Mouse (Mus musculus): ENCODE measurements around the gene Plcb4. TPM values are rescaled to one million over a fixed set of nuclear protein-coding genes. Genes with fewer than 3 reads are reported as not detected.

The Plcb4 gene
- polyA plus RNA-seq, 1 experiment from 2014 or later: 12.7 TPM

DNA sequence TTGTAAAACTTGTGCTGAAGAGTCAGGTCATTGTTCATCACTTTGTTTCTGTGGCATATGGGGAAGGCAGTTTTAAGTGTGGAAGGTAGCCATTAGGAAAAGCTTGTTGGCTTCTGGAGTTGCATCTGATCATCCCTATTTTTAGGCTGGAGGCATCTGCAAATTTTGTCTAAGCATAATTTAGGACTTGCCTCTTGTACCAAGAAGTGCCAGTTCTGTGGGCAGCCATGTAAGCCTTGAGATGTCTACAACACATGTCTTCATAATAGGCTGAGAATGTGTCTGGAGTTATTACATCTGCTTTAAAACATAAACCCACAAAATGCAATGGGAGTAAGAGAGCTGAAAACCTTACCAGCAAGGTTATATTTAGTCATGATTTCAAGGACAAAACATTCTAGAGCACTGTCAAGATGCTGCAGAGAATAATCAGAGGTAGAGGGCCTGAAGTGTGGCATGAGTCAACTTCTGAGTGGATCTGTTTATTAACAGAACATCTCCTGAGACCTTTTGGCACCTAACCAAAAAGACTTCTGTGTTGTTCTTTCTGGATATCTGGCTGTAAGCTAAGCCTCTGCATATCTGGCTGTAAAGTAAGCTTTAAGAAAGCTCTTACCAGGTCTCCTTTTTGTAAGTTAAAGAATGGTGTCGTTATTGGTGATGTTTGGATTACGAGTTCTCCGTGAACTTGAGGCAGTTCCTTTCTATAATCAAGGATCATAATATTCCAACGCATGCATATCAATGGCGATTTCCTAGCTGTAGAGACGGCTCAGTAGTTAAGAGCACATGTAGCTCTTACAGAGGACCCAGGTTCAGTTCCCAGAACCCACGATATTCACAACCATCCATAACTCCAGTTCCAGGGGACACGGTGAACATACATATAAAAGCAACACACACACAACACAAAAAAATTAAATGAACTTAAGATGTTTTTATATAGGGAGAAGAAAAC is 203.0 kb downstream of the Plcb4 start:
- Histone ChIP-seq H3K9ac (no peak overlapping the region), H3K4me2 (replicated peaks) (no peak overlapping the region), H3K4me3 (replicated peaks) (no peak overlapping the region), H3K36me3 (no peaks in the 10 kb centered on the region), H3K4me1 (replicated peaks) (peaks cover 5% of the 10 kb centered on the region; the same call in 1 of the 2 replicates), H3K27ac (no peak overlapping the region), H3K9me3 (no peaks in the 10 kb centered on the region), H3K27me3 (replicated peaks) (no peaks in the 10 kb centered on the region)
- WGBS: 73% methylated on average over 8 of the region's 8 CpGs
- no peak for ATAC-seq

DNA sequence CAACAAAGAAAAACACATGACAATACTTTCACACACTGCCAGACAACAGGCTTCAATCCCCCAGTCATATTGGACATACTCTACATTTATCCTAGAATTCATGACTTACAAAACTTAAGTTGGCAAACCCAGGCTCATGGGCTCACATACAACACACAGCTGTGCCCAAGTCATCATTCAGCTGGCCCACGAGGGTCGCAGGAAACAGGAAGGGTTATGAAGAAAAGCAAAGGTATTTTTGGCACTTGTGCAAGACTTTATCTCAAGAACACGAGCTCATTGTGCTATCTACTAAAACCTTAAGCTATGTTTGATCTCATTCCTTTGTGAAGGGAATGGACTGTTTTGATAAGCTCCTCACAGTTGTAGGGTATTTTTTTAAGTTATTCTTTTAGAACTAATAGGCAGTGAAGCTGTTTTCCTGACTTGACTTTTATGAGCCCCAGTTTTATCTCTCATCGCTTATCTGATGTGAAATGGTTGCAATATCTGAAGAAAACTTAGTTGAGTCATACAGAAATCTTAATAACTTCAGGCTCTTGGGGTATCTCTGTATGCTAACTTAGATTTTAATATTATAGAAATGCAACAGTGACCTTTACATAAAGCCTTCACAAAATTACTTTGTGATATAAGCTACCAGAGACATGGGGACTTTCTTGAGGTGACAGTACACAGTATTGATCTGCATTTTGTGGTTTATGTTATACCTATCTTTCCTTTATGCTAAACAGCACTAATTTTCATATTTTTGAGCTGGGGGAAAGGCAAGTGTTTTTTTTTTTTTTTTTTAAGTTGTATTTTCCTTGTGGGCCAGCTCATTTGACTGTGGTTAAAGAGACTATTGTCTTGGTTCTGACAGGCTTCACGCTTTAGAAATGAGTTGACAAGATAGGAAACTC is 203.9 kb downstream of the Plcb4 start:
- Histone ChIP-seq H3K9ac (no peak overlapping the region), H3K4me1 (replicated peaks) (peaks cover 7% of the 10 kb centered on the region; the same call in 1 of the 2 replicates), H3K27ac (no peak overlapping the region), H3K4me2 (replicated peaks) (no peak overlapping the region), H3K27me3 (replicated peaks) (no peaks in the 10 kb centered on the region), H3K9me3 (no peaks in the 10 kb centered on the region), H3K4me3 (replicated peaks) (no peak overlapping the region), H3K36me3 (no peaks in the 10 kb centered on the region)
- 66% methylated on average over 5 of the region's 5 CpGs for WGBS
- no peak for ATAC-seq

DNA sequence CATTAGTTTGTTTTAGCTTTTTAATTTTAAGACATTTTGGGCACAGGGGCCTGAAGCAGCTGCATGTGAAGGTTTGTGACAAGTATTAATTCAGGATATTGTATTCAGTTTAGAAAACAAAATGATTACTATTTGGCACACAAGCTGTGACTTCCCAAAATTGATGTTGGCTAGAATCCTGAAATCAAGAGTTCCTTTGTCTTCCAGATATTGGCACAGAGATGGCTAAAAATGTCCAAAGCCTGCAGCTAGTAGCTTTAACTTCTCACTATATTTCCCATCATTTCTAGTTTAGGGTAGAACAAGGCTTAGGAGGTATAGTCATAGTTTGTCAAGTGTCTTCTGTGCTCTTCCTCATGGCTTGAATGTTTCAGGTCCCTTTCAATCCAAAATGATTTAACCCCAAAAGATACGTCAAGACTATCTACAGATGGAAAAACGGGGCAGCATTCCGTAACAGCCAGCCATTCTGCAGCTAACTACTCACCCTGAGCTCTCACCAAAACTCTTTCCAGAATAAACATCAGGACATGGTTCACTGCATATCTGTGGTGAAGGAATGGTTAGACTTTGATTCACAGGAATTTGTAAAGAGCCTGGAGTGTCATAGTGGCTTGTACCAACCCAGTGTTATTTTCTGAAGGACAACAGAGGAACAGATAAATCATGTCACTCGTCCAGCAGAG is 204.7 kb downstream of the Plcb4 start:
- H3K9me3 ChIP-seq: no peaks in the 10 kb centered on the region
- no peak for ATAC-seq
- H3K27me3 ChIP-seq (replicated peaks): no peaks in the 10 kb centered on the region
- no peak overlapping the region for H3K27ac ChIP-seq
- H3K4me2 ChIP-seq (replicated peaks): no peak overlapping the region
- WGBS: 88% methylated on average over 4 of the region's 4 CpGs
- peaks cover 7% of the 10 kb centered on the region; the same call in 1 of the 2 replicates for H3K4me1 ChIP-seq (replicated peaks)
- H3K9ac ChIP-seq: no peak overlapping the region
- no peak overlapping the region for H3K4me3 ChIP-seq (replicated peaks)
- no peaks in the 10 kb centered on the region for H3K36me3 ChIP-seq

DNA sequence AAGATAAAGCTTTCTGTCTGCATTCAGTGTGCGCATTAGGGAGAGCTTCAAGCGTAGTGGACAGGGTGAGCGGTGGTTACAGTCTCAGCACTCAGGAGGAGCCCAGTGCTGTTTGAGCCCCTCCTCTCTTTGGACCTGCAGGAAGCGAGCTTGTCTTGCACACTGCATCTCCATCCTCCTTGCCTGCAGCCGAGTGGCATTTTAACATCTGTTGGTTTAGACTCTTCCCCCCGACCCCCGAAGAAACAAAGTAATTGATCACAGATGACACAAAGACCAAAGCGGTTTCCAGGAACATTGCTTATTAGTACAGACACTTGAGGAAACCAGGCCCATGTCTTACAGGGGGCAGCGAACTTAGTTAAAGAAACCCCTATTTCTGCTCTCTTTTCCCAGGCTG is 207.6 kb downstream of the Plcb4 start:
- Histone ChIP-seq H3K4me1 (replicated peaks) (peaks cover 7% of the 10 kb centered on the region; the same call in 1 of the 2 replicates), H3K27me3 (replicated peaks) (no peaks in the 10 kb centered on the region), H3K36me3 (no peaks in the 10 kb centered on the region), H3K27ac (no peak overlapping the region), H3K4me2 (replicated peaks) (no peak overlapping the region), H3K9ac (no peak overlapping the region), H3K9me3 (no peaks in the 10 kb centered on the region), H3K4me3 (replicated peaks) (no peak overlapping the region)
- ATAC-seq: no peak
- 37% methylated on average over 9 of the region's 9 CpGs for WGBS

DNA sequence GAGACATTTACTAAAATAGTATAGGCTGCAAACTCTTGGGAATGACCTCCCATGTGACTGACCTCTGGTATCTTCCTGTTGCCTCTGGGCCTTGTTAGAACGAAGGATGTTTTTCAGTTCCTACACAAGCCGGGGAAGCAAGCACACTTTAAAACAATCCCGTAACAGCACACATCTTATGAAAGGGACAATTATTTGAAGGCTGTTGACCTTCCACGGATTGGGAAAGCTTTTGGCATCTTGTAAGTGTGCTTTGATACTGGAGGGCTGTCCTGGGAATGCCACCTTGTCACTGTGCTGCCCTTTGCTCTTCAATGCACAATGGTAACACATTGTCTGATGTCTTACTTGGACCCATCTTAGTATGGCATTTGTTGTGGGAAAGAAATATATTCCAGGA is 208.0 kb downstream of the Plcb4 start:
- Histone ChIP-seq H3K4me2 (replicated peaks) (no peak overlapping the region), H3K36me3 (no peaks in the 10 kb centered on the region), H3K4me3 (replicated peaks) (no peak overlapping the region), H3K9me3 (no peaks in the 10 kb centered on the region), H3K27me3 (replicated peaks) (no peaks in the 10 kb centered on the region), H3K27ac (no peak overlapping the region), H3K9ac (no peak overlapping the region), H3K4me1 (replicated peaks) (peaks cover 7% of the 10 kb centered on the region; the same call in 1 of the 2 replicates)
- WGBS: 52% methylated on average over 4 of the region's 4 CpGs
- ATAC-seq: no peak

DNA sequence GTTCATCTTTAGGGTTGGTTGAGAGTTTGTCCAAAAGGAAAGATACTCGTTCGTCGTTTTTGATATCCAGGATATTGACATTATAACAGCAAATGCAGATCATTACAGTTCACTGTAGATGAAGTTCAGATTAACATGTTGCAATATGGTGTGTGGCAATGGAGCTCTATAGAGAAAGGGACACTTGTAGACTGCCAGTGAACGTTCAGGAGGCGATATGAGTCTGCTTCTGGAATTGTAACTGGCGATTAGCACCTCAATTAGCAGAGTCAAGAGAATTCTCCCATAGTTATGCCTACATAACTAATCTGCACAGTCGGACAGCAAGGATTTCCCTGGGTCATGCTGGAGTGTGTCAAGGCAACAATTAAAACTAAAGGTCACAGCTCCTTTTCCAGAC is 210.8 kb downstream of the Plcb4 start:
- H3K9ac ChIP-seq: no peak overlapping the region
- no peak for ATAC-seq
- peaks cover 5% of the 10 kb centered on the region; the same call in 1 of the 2 replicates for H3K4me1 ChIP-seq (replicated peaks)
- H3K36me3 ChIP-seq: no peaks in the 10 kb centered on the region
- H3K9me3 ChIP-seq: no peaks in the 10 kb centered on the region
- WGBS: 86% methylated on average over 7 of the region's 7 CpGs
- H3K4me3 ChIP-seq (replicated peaks): no peak overlapping the region
- H3K27me3 ChIP-seq (replicated peaks): no peaks in the 10 kb centered on the region
- H3K27ac ChIP-seq: no peak overlapping the region
- H3K4me2 ChIP-seq (replicated peaks): no peak overlapping the region

DNA sequence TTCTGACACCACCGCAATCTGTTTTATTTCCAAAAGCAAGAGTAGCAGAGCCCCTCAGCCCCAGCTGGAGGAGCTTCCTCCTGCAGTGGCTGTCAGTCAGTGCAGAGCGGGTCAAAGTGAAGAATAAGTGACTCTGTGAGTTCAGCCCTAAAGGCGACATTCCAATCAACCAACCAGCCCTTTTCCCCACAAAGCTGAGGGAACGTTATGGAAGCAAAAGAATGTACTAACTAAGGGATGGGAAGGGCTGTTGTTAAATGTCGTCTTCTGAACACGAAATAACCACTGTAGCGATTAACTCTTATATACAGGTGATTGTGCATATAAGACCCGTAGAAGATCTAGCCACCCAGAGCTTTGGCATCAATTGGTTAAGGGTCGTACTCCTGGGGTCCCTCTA is 214.3 kb downstream of the Plcb4 start:
- Histone ChIP-seq H3K27me3 (replicated peaks) (no peaks in the 10 kb centered on the region), H3K27ac (no peak overlapping the region), H3K36me3 (no peaks in the 10 kb centered on the region), H3K4me1 (replicated peaks) (no peaks in the 10 kb centered on the region), H3K9me3 (no peaks in the 10 kb centered on the region), H3K9ac (no peak overlapping the region), H3K4me2 (replicated peaks) (no peak overlapping the region), H3K4me3 (replicated peaks) (no peak overlapping the region)
- 85% methylated on average over 9 of the region's 9 CpGs for WGBS
- no peak for ATAC-seq

DNA sequence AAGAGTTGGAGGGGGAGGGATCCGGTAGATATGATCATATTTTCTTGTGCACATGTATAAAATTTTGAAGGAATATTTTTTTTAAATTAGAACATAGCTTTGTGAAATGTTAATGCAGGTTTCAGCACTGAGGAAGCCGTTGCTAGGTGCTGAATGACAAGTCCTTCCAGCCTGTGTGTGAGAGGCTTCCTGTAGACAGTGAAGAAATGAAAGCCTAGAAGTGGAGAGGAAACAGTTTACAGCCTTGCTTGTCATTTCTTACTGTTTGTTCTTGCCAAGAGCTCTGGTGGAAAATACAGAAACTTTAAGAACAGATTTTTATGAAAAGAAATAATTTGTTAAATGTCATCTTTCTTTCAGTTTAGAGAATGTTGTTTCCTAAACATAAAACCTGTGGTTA is 214.9 kb downstream of the Plcb4 start:
- H3K4me1 ChIP-seq (replicated peaks): no peaks in the 10 kb centered on the region
- H3K36me3 ChIP-seq: no peaks in the 10 kb centered on the region
- no peaks in the 10 kb centered on the region for H3K9me3 ChIP-seq
- no peaks in the 10 kb centered on the region for H3K27me3 ChIP-seq (replicated peaks)
- 75% methylated on average over 2 of the region's 2 CpGs for WGBS
- no peak overlapping the region for H3K4me2 ChIP-seq (replicated peaks)
- H3K27ac ChIP-seq: no peak overlapping the region
- ATAC-seq: no peak
- no peak overlapping the region for H3K4me3 ChIP-seq (replicated peaks)
- no peak overlapping the region for H3K9ac ChIP-seq

DNA sequence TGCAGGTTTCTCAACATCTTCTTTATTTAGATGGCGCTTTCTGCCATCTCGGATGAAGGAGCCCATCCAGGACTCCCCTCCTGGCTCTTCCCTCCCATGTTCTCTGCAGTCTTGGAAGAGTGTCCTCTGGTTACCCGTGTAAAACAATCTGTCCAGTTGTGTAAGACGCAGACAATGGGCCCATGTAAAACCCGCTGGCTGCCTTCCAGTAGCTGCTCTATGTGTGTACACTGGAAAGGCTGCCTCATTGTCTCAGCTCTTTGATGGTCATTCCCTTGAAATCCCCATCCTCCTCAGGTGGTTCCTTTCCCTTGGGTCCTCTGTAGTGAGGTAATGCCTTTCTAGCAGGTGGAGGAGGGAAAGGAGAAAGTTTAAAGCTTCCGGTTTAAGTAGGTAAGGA is 216.7 kb downstream of the Plcb4 start:
- 83% methylated on average over 6 of the region's 6 CpGs for WGBS
- no peak overlapping the region for H3K9ac ChIP-seq
- no peaks in the 10 kb centered on the region for H3K36me3 ChIP-seq
- H3K4me2 ChIP-seq (replicated peaks): no peak overlapping the region
- H3K27me3 ChIP-seq (replicated peaks): no peaks in the 10 kb centered on the region
- H3K4me3 ChIP-seq (replicated peaks): no peak overlapping the region
- no peak for ATAC-seq
- no peaks in the 10 kb centered on the region for H3K9me3 ChIP-seq
- H3K27ac ChIP-seq: no peak overlapping the region
- 0 out of 2 replicates have a peak, but pooled peaks cover 3% of the 10 kb centered on the region for H3K4me1 ChIP-seq (replicated peaks)

DNA sequence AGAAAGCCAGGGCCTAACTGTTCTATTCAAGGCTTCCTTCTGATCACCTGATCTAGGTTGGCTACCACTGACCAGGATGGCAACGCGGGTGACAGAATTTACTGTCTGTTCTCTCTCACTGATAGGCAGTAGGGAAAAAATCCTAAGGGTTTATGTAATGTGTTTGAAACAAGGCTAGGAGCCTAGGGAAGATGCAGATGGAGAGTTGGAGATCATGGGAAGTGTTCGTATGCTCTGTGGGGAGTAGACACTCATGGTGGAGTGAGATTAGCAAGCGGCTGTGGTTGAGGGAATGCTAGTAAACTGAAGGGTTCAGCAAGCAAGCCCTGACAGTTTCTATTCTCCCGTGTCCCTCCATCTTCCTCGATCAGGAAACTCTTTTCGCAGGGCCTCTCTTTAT is 220.5 kb downstream of the Plcb4 start:
- 89% methylated on average over 7 of the region's 7 CpGs for WGBS
- no peaks in the 10 kb centered on the region for H3K27me3 ChIP-seq (replicated peaks)
- no peak overlapping the region for H3K9ac ChIP-seq
- H3K36me3 ChIP-seq: no peaks in the 10 kb centered on the region
- H3K9me3 ChIP-seq: no peaks in the 10 kb centered on the region
- no peak for ATAC-seq
- no peak overlapping the region for H3K4me3 ChIP-seq (replicated peaks)
- H3K4me2 ChIP-seq (replicated peaks): no peak overlapping the region
- no peak overlapping the region for H3K27ac ChIP-seq
- H3K4me1 ChIP-seq (replicated peaks): 0 out of 2 replicates have a peak, but pooled peaks cover 3% of the 10 kb centered on the region

DNA sequence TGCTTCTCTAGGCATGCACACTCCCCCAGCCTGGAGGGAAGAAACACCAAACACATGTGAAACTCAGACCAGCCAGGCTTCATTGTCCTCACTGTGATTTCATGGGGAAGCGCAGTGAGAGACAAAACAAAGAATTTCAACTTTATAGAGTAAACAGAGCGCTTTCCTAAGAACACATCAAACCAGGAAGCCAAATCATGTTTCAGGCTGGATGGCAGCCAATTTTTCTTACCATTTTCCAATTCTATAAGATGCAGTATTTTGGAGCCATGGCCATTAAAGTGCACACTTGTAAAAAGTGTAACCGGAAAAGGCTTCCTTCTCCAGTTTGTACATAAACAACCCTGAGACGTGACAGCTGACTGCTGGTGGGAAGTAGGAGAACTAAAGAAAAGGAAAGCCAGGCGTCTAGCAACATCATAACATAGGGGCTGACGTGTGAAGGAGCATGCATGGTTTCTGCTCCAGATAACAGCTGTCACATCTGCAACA is 221.5 kb downstream of the Plcb4 start:
- 0 out of 2 replicates have a peak, but pooled peaks cover 3% of the 10 kb centered on the region for H3K4me1 ChIP-seq (replicated peaks)
- WGBS: 37% methylated on average over 6 of the region's 6 CpGs
- no peaks in the 10 kb centered on the region for H3K27me3 ChIP-seq (replicated peaks)
- H3K27ac ChIP-seq: no peak overlapping the region
- H3K9me3 ChIP-seq: no peaks in the 10 kb centered on the region
- H3K9ac ChIP-seq: no peak overlapping the region
- H3K36me3 ChIP-seq: no peaks in the 10 kb centered on the region
- H3K4me2 ChIP-seq (replicated peaks): no peak overlapping the region
- no peak overlapping the region for H3K4me3 ChIP-seq (replicated peaks)
- ATAC-seq: peak; percentile 68

DNA sequence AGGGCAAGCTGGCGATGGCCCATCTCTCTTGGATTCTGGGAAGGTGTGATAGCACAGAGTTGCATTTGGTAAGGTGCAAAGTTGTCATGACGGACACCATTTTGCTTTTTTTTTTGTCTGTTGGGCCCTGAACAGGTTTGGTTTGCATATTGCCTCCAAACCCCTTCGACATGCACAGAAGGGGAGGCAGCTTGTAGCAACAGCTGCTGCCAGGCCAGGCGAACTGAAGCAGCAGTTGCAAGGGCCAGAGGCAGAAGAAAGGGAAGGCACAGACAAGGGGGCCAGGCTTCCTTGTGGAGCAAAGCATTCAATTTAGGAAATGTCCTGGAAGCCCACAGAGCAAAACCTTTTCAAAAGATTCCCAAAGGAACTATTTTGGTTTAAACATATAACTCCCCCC is 224.5 kb downstream of the Plcb4 start:
- Histone ChIP-seq H3K27ac (no peak overlapping the region), H3K4me2 (replicated peaks) (no peak overlapping the region), H3K27me3 (replicated peaks) (no peaks in the 10 kb centered on the region), H3K9ac (no peak overlapping the region), H3K4me3 (replicated peaks) (no peak overlapping the region), H3K4me1 (replicated peaks) (peaks cover 8% of the 10 kb centered on the region; the same call in 1 of the 2 replicates), H3K36me3 (no peaks in the 10 kb centered on the region), H3K9me3 (no peaks in the 10 kb centered on the region)
- 85% methylated on average over 4 of the region's 4 CpGs for WGBS
- no peak for ATAC-seq
